Mouse (Mus musculus): ENCODE data around the gene Limd1. TPM values are rescaled to one million over a fixed set of nuclear protein-coding genes. Genes with fewer than 3 reads are reported as not detected.

The Limd1 gene
- total RNA-seq, 2 experiments from 2014 or later, result 25.8 to 29.2 TPM

Other genes with a start within 250 kb of the Limd1 start
- 1 to 10 TPM in 1 of 2 experiments, under 1 TPM in 1; 1.00 to 3.1 TPM for gene Tmem158, start 217.9 kb upstream of the Limd1 start, total RNA-seq (2021)
- 10 to 100 TPM; 42.2 to 49.0 TPM for gene Lars2, start 111.8 kb upstream of the Limd1 start, total RNA-seq (2021)
- 10 to 100 TPM; 20.6 to 21.3 TPM for gene Sacm1l, start 51.1 kb downstream of the Limd1 start, total RNA-seq (2021)
- not detected for gene Slc6a20b, start 153.9 kb downstream of the Limd1 start, total RNA-seq (2021)
- under 1 TPM in 1 of 2 experiments, not detected in 1; 0.16 TPM for gene Ccr9, start 199.7 kb downstream of the Limd1 start, total RNA-seq (2021)
- gene Slc6a20a, start 200.2 kb downstream of the Limd1 start, total RNA-seq (2021), result not detected
- 10 to 100 TPM; 16.4 to 19.5 TPM for gene Lztfl1, start 239.0 kb downstream of the Limd1 start, total RNA-seq (2021)